Mouse (Mus musculus): Measurements from ENCODE around the gene Hspa12a.
A peak's percentile ranks its signal among the peaks of the same experiment; 100 is the strongest.

The Hspa12a gene

DNA sequence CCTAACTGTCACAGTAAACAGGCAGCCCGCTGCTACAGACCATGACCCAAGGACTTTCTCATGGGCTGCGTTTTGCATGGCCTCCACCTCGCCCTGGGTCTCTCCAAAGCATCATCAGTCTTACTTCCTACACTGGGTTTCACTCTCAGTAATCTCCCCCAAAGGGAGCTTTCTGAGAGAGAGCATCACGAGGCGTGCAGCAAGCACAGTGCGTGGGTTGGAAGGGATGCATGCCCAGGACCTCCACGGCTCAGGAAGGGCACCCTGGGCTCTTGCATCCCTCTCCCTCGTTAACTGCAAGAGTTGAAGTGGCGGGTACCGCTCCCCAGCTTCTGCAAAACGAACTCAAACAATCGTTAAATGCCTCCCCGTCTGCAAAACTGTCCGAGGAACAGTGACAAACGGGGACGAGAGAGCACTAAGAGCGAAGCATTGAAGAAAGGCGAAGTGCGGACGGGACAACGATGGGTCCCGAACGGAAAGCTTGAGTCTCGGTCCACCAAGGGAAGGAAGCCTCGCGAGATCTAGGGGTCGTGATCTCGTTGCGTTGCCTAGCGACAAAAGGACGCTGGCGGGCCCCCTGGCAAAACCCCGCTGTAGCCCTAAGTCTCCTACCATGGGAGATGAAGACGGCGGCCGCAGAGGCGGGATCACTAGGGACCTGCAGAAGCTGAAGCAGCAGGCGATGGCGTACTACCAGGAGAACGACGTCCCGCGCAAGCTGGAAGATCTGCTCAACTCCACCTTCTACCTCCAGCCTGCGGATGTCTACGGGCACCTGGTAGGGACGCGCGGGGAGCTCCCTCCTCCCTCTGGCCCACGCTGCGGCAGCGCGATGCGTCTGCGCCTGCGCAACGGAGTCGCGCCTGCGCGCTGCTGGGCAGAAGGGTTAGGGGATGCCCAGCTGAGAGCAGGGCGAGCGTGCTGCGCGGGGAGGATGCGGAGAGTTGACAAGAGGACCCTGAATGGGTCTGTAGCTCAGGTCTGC, at the start of gene Hspa12a, which contains the start of gene Eno4:
Gene Hspa12a (minus strand): TSS at position 814 of the 988 bp plus-strand sequence.
Gene Eno4 (plus strand): TSS at position 585 of the 988 bp plus-strand sequence.
- peak; percentile 74 for DNase-seq (ENCODE audit: low spot score)

DNA sequence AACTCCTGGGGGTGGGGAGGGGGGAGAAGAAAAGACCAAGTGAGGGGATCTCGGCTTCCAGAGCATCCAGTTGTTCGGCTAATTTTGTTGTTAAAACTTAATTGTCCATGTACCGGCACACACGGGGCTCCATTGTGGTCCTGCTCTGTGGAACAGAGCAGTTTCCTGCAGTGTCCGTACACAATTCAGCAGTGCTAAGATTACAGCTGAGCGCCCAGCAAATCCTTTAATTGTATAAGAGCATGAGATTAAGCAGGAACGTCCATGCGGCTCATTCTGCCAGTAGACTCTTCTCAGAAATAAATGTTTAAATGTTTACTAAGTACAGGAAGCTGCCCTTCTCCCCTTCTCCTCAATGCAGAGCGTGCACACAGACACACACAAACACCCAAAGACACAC, 38.1 kb upstream of the Hspa12a start:
- no peak for DNase-seq (ENCODE audit: low spot score)

DNA sequence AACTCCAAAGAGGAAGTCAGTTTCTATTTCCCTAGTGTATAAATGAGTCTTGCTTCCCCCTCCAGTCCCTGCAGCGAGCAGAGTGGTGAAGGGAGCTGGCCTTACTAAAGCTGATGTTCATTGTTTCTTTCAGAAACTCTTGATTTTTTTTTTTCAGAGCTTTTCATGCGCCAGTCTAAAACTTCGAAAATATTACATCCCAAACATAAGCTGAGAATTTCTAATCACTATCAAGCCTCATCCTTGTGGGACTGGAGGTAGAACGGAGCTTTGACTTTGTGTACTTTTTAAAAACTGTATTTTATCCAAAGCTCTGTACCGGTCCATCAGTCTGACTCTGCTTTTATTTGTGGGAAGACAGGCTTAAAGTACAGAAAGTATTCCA, 36.6 kb upstream of the Hspa12a start:
- DNase-seq (ENCODE audit: low spot score): no peak

DNA sequence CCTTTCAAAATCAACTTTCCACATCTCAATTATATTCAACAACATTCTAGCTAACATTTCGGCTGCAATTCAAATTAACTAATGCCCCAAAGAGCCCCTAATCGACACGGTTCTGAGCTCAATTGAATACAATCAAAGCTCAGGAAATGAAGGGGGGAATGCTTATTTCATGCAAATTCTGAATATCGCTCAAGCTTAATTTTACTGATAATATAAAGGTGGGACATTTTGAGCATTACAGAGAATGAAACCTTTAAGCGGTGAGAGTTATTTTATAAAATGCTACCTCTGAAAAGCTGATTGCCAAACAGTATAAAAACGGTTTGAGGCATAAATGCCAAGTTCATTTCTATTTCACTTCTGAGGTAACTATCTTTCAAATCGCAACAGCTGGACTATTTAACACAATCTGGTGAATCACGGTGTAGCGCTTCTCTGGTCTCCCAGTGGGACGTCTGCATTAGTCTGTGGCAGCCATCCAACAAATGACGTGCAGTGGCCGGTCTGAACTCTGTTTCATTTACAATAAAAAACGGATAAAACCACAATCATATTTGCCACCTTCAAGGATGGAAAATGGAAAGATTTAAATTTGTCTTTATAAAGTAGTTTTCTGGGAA, 36.1 kb upstream of the Hspa12a start:
- no peak for DNase-seq (ENCODE audit: low spot score)

DNA sequence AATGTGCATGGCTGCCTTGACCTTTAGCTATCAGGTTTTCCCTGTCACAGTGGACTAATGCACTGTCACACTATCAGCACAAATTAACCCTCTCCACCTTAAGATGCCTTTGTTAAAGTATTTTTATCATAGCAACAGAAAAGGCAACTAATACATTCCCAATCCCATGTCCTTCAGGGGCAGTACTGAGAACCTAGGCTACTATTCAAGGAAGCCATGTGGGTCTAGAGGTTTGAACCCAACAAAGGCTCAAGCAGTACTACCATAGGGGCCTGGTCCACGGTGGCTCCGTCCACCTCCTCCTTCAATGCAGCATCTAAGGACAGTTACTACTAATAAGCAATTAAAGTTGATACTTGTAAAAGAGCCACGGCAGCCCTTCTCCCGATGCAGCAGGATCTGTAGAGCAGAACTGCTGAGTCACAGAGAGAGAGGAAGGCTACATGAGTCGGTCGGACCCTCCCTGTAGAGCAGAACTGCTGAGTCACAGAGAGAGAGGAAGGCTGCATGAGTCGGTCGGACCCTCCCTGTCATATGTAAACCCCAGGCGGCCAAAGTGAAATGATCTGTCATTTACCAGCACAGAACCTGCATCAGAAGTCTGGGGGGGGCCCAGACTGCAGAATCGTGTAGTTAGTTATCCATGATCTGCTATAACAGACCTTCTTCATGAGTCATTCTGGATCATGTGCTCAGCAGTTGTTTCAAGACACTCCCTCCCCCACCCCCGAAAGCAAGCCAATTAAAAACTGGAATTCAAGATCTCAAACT, 35.1 kb upstream of the Hspa12a start:
- DNase-seq (ENCODE audit: low spot score): no peak

DNA sequence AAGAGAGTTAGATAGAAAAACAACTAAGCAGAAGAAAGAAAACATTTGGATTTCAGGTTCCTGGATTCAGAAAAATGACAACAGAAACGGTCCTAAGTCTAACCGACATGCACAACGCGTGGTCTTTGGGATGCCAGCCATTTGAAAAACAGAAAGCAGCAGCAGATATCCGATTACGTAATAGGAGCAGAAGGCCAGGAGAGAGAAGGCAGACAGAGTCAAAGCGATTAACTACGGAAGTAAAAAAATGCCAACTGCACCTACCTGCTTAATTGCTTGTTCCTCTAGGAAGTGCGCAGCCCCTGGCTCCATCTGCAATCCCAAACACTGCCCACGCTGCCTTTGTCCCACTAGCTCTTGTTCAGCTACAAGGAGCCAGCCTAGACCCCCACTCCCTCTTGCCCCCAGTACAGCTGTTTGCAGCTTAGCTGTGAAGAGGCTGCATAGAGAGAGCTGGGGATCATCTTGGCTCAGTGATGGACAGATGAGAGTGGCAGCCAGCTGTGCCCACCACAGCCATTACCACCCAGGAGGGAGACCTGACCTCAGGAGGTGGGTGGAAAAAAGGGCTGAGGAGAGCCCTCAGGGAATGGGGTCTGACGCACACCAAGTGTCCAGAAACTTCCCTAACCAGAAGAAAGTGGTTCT, 31.9 kb upstream of the Hspa12a start:
- DNase-seq (ENCODE audit: low spot score): no peak

DNA sequence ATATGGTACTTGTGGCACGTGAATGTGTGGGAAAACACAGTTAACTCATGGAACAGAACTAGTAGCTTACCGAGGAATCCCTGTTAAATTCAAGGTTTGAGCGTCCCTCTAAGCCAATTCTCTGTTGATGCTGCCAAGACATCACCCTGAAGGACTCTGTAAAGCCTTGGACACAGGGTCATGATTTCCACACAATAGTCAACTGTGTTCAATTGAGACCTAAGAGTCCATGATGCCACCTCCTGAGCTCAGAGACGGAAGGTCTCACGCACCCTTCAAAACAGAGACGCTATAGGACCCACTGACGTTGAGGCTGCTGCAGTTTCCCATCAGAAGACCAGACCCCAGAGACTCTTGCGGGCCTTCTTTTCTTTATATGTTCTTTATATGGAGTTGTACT, 30.7 kb upstream of the Hspa12a start:
- no peak for DNase-seq (ENCODE audit: low spot score)

DNA sequence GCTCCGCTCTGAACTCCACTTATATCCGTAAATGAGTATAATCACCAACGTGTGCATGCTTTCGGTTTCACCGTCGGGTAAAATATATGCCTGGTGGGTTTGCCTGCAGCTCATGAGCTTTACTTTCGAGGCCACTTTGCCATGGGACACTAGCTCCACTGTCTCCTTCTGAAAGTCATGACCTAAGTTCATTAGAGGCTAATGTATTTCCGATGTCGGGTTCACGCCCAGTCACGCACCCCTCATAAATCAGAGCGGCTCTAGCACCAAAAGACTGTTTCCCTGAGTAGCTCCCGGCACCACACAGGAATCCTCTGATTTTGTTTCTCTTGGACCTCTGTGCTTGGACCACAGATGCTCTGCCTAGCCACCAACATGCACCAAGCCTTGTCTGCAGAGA, 27.4 kb upstream of the Hspa12a start:
- DNase-seq (ENCODE audit: low spot score): no peak

DNA sequence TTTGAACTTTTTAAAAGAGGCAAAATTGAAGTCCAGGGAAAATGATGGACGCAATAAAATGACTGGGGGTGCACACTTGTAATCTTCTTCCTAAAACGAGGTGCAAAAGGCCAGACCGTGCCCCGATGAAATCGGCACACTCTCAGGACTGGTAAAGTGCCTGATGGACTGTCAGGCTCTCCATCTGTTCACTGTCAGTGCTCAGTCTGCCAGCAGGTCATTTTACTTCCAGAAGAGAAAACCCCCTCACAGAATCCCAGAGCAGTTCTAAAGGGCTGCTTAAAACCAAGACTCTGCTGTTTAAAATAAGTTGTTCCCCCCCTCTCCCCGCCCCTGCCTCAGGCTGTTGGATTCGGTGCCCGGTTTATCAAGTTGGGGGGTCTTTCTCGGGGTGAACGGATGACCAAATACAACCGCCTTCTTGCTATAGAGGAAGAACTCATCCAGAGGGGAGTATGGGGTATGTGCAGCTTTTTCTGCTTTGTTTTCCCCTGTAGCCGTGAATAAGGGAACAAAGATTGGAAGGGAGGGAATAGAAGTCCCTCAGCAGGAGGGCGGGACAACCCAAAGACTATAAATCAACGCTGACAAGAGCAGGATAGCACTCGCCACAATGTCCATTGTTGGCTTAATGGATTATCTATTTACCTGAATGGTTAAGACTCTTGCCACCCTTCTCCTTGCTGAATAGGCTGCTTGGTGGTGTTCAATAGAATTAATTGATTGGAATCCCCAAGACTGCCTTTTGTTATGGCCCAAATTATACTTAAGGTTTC, 25.5 kb upstream of the Hspa12a start:
- DNase-seq (ENCODE audit: low spot score): no peak

DNA sequence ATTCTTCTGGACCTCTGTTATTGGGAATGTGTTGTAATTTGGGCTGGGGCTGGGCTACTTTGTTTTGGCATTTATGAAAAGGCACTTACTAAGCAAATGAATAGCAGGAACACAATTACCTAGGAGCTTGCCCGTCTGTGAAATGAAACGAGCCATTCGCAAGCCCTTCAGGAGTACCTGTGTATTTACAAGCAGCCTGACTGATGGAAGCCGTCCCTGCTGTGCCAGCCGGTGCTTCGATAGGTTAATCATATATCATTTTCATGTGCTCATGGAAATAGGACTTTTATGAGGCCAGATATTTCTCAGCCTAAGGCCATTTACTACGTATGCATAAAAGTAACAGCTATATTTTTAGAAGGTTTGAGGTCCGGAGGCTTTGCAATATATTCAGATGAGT, 19.6 kb upstream of the Hspa12a start:
- no peak for DNase-seq (ENCODE audit: low spot score)

DNA sequence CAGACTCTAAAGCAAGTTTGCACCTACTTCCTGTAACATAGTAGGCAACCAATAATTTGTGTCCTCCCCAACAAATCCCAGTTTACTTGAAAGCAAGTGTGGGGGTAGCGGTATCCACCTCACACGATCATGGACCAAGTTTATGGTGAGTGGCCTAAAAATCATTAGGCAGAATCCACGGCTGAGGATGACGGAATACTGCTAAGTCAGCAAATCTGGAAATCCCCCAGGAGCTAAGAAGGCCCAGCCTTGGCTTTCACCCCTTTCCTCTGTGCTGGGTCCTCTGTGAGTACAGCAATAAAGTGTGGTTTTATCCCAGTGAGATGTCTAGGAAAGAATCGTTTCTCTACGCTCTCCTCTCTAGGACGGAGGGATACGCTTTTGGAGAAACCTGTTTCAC, 11.3 kb upstream of the Hspa12a start:
- DNase-seq (ENCODE audit: low spot score): no peak

DNA sequence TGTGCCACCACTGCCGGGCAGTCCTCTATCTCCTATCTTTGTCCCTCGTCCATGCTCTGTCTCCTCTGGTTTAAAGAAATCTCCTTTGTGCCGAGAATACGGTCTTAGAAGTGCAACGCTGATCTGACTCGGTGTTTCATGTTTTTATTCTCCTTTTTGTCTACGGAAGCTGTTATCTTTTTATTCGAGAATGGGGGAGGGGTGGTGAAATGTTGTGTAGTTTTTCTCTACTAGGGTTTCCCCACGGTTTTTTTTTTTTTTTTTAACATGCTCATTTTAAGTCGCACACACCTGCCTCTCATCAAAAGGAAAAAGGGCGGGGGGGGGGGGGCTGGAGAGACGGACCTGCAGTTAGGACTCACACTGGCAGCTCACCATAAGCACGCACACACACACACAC, 8.8 kb upstream of the Hspa12a start:
- DNase-seq (ENCODE audit: low spot score): no peak

DNA sequence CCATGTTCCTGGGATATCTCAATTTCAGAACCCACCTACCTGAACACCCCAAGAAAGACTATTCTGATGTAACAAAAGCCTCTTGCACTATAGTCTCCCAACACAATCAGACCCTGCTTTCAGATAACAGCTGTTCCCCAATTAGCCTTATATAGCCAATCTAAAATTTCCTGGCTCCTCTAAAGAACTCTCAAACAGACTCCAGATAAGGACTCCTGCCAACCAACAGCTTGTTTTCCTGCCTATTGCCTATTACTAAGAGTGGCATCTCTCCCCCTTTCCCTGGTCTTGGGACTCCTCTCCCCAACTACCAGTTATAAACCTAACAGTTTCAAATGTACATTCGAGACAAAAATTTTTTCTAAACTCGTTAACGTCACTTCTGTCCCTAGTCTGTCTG, 8.1 kb upstream of the Hspa12a start:
- DNase-seq (ENCODE audit: low spot score): no peak

DNA sequence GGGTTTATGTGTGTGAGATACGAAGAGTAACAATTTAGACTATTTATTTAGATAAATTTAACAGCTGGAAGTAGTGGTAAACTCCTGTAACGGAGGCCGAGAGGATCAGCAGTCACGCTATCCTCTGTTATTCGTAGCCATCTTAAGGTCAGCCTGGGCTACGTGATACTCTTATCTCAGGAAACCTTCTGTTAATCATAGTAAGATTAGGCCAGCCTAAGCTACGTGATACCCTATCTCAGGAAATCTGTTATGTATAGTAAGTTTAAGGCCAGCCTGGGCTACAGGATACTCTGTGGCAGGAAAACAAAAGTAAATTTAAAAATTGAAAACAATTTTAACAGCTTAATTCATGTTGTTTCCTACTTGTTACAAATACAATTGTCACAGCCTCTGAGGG, 2.5 kb upstream of the Hspa12a start:
- no peak for DNase-seq (ENCODE audit: low spot score)

DNA sequence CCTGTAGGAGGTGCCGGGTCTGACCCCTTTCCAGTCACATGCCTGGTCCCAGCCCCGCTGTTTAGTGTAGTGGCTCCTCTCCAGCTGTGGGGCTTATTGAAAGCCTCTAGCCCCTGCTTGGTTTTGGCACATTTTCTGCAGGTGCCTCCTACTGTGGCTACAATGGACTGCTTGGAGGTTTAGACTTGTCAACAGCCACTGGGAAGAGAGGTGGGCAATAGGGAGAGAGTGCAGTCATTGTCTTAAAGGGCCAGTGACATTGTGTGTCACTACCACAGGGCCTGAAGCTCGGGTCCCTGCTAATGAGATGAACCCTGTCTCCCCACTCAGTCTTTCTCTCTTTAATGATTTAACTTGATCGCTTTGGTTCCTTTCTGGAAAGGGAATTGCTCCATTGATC, 10.4 kb downstream of the Hspa12a start:
- DNase-seq (ENCODE audit: low spot score): no peak

DNA sequence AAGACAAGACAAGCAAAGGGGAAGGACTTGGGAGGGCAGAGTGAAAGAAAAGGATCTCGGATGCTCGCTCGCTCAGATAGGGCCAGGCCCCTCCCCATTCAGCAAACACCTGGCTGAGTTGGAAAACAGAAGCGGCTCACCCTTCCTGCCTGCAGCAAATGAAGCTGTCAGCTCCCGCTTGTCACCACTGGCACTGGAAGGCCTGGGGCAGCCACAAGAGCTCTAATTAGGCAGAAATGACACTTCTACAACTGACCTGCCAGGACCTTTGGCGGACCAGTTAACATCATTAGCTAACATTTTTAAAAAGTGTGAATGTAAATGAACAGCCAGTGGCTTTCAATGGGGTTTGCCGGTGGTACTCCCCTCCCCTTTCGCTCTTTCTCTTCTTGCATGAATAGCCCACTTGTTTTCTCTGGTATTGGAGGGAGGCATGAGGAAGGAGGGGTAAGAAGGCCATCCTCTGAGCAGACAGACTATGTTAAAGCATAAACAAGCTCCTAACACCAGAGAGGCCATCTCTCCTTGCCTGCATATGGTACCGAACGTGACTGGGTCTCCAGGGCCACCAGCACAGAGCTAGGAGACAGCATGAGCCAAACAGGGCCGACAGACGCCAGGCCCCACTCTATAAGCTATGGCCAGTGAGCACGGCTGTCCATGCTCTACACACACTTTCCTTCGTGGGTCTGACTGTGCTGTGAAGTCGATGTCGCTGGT, 12.2 kb downstream of the Hspa12a start:
- no peak for DNase-seq (ENCODE audit: low spot score)

DNA sequence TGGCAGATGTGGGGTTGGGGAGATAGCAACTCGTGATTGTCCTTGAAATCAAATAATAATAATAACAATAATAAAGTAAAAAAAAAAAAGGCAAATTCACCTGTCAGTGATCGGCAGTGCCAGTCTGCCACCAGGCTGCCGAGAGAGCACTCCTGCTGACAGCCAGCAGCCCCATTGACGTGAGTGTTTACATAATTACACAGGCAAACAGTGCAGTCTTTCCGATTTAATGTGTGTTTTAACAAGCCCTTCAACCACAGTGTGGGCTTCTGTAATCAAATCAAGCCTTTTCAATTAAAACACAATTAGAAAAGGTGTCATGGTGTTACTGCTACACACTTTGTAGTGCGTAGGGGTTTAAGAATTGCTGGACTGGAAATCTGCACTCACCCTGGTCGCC, 24.3 kb downstream of the Hspa12a start:
- no peak for DNase-seq (ENCODE audit: low spot score)

DNA sequence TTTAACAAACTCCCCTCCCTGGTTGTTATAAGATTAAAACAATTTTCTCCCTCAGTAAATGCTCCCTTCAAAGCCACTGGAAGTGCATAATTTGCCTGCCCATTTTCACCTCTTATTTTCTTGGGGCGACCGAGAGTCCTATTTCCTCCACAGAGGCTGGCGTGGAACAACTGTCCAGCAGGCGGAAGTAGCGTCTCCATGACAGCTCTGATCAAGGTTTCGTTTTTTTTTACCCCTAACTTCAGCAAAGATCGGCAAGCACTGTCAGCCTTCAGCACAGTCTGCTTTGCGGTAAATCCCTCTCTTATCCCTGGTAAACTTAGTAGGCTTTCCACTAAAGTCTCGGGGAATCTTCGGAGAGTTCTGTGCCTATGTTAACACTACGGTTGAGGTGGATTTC, 24.9 kb downstream of the Hspa12a start:
- DNase-seq (ENCODE audit: low spot score): no peak

DNA sequence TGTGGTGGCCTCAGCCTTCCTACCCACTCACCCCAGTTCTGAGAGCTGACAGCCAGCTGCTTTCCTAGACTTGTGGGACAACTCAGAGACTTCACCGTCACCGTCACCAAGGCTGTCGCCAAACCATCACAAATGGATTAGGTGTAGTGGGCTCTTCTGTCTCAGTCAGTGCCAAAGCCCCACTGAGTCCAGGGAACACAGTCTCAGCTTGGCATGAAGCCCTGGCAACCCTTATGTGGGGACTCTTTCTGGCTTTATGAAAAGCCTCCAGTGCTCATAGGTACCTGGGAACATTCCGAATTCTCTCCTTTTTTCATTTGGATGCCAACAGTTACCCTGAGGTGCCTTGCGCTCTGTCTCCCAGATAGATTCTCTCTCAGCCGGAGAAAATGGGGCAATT, 30.2 kb downstream of the Hspa12a start:
- no peak for DNase-seq (ENCODE audit: low spot score)

DNA sequence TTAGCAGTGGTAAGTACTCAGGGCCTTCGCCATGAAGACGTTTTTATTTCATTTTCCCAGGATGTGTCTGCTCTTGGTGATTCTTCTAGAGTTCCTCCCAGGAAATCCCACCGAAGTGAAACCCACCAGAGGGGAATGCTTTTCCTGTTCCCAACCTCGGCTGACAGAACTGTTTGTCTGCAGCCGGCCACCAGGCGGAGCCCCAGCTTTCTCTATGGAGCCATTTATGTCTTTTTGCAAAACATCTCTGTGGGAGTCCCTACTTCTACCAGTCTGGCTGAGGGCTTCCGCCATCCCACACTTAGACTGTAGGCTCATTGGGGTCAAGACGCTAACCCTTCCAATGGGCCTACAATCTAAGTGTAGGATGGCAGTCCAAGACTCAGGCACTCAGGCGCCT, 32.1 kb downstream of the Hspa12a start:
- DNase-seq (ENCODE audit: low spot score): no peak

DNA sequence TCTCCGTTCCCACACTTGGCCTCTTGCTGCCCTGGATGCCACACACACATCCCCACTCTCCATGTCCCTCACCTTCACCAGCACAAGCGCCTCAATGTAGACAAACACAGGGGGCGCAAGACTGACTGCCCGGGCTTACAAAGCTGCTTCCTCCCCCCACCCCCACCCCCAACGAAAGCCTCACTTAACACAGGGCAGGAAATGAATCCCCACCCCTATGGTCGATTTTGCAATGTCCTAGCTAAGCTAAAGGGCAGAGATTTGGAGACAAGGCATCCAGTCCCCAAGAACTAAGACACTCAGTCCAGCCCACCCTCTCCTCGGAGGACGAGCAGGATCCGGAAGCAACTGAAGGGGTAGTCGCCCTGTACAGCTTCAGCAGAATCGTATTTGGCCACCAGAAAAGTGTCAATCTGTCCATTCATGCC, 32.5 kb downstream of the Hspa12a start:
- DNase-seq (ENCODE audit: low spot score): no peak
